Mouse (Mus musculus): Measurements from ENCODE around the gene Fam228a. TPM values are rescaled to one million over a fixed set of nuclear protein-coding genes. Genes with fewer than 3 reads are reported as not detected.
A peak's percentile ranks its signal among the peaks of the same experiment; 100 is the strongest.
"Not testable (repeated sequence)": the region's sequence is repeated elsewhere in the genome, so short reads cannot be mapped to it uniquely, and the experiment has no call there.

Gene Fam228a
- polyA plus RNA-seq, 1 experiment from 2014 or later = 0.98 TPM

GRCm38 (mm10) chr12:4757060-4757459 is 18.8 kb upstream of the Fam228a start:
- Histone ChIP-seq H3K9ac (no peak overlapping the region), H3K4me1 (no peaks in the 10 kb centered on the region), H3K4me2 (no peak overlapping the region), H3K9me3 (no peaks in the 10 kb centered on the region; the same call in 1 of the 2 replicates), H3K27ac (no peak overlapping the region), H3K27me3 (no peaks in the 10 kb centered on the region), H3K4me3 (no peak overlapping the region), H3K36me3 (no peaks in the 10 kb centered on the region)
- 84% methylated on average over 1 of the region's 1 CpGs for WGBS
- ATAC-seq (ENCODE audit: insufficient number of reproducible peaks, insufficient read depth, low FRiP score, low TSS enrichment, low read depth) = no peak

DNA sequence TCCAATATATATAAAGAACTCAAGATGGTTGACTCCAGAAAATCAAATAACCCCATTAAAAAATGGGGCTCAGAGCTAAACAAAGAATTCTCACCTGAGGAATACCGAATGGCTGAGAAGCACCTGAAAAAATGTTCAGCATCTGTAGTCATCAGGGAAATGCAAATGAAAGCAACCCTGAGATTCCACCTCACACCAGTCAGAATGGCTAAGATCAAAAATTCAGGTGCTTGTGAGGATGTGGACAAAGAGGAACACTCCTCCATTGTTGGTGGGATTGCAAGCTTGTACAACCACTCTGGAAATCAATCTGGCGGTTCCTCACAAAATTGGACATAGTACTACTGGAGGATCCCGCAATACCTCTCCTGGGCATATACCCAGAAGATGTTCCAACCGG is 16.2 kb upstream of the Fam228a start:
- not testable (repeated sequence) for H3K36me3 ChIP-seq; H3K27me3 ChIP-seq; H3K9ac ChIP-seq; H3K9me3 ChIP-seq; ATAC-seq (ENCODE audit: insufficient number of reproducible peaks, insufficient read depth, low FRiP score, low TSS enrichment, low read depth); H3K4me1 ChIP-seq; H3K4me3 ChIP-seq; H3K27ac ChIP-seq; H3K4me2 ChIP-seq
- 91% methylated on average over 4 of the region's 4 CpGs for WGBS

DNA sequence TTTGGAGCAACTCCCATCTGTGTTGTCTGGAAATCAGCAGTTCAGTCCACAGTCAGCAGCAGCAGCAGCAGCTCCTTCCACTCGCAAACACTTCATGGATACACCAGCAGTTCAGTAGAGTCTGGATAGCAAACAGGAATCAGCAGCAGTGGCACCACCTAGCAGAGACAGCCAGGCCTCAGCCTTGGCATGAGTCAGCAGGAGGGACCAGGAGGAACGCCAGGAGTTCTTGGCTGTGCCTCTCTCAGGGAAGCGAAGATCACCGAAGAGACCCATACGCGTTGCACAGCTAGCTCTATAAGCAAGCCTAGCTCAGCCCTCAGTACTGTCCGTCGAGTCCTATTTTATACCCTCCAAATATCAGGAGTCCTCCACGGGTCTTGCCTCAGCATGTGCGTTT is 6.3 kb upstream of the Fam228a start:
- Histone ChIP-seq H3K27me3 (no peaks in the 10 kb centered on the region), H3K27ac (no peak overlapping the region), H3K9me3 (no peaks in the 10 kb centered on the region), H3K36me3 (no peaks in the 10 kb centered on the region), H3K4me1 (no peaks in the 10 kb centered on the region), H3K9ac (no peak overlapping the region), H3K4me2 (no peak overlapping the region), H3K4me3 (no peak overlapping the region)
- no peak for ATAC-seq (ENCODE audit: insufficient number of reproducible peaks, insufficient read depth, low FRiP score, low TSS enrichment, low read depth)
- WGBS = 90% methylated on average over 10 of the region's 10 CpGs

DNA sequence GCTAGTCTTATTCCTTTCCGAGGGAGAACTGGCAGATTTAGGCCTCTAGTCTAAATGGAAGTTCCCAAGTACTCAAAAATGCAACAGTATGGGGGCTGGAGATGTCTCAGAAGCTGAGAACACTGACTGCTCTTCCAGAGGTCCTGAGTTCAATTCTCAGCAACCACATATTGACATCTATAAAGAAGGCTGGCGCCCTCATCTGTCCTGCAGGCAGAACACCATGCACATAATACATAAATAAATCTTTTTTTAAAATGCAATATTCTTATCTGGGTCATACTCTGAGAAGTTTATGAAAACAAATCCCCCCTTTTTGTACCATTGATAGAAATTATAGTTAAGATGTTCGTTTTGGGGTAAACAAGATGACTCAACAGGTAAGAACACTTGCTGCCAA is 4.0 kb upstream of the Fam228a start:
- Histone ChIP-seq H3K27ac (no peak overlapping the region), H3K9me3 (no peaks in the 10 kb centered on the region), H3K4me1 (no peaks in the 10 kb centered on the region), H3K4me3 (no peak overlapping the region), H3K27me3 (no peaks in the 10 kb centered on the region), H3K4me2 (no peak overlapping the region), H3K36me3 (no peaks in the 10 kb centered on the region), H3K9ac (no peak overlapping the region)
- no peak for ATAC-seq (ENCODE audit: insufficient number of reproducible peaks, insufficient read depth, low FRiP score, low TSS enrichment, low read depth)
- 85% methylated on average over 3 of the region's 3 CpGs for WGBS

DNA sequence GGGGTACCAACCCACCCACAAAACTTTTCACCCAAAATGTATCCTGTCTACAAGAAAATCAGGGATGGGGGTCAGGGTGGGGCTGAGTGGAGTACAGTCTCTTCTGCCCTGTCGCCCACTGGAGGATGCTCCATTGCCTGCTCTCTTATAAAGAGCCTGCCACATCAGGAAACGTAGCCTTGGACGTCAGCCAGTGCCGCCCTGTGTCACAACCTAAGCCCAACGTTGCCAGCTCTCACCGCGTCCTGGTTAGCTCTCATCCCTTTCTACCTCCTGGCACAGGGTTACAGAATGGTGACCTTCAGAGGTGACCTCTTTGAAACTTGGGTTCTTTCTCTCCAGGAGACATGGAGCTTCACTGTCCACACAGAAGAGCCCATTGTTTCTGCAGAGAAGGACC is 2.6 kb upstream of the Fam228a start:
- no peaks in the 10 kb centered on the region for H3K36me3 ChIP-seq
- no peak overlapping the region for H3K4me2 ChIP-seq
- ATAC-seq (ENCODE audit: insufficient number of reproducible peaks, insufficient read depth, low FRiP score, low TSS enrichment, low read depth) = no peak
- WGBS = 66% methylated on average over 7 of the region's 7 CpGs
- no peak overlapping the region for H3K9ac ChIP-seq
- H3K4me3 ChIP-seq = no peak overlapping the region
- H3K27me3 ChIP-seq = no peaks in the 10 kb centered on the region
- H3K27ac ChIP-seq = no peak overlapping the region
- no peaks in the 10 kb centered on the region for H3K9me3 ChIP-seq
- no peaks in the 10 kb centered on the region for H3K4me1 ChIP-seq

DNA sequence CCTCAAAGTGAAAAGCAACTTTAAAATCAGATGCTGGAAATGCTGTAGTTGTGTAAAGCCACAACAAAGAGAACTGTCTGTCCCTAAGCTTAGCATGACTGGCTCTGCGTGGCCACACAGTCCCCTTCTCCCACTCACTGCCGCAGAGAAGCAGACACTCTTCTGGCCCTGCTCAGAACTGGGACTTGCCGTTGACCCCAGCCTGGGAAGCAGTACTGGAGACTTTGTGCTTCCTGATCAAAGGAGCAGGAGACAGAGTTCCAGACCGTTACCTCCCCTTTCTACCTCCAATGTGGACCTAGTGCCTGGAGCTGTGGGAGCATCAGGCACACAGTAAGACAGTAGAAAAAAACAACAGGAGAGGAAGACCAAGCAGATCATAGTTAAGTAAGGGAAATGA is 5.9 kb downstream of the Fam228a start:
- Histone ChIP-seq H3K27ac (no peak overlapping the region), H3K36me3 (no peaks in the 10 kb centered on the region), H3K27me3 (no peaks in the 10 kb centered on the region), H3K4me2 (no peak overlapping the region), H3K9me3 (no peaks in the 10 kb centered on the region), H3K9ac (no peak overlapping the region), H3K4me3 (no peak overlapping the region), H3K4me1 (no peaks in the 10 kb centered on the region)
- 48% methylated on average over 4 of the region's 4 CpGs for WGBS
- no peak for ATAC-seq (ENCODE audit: insufficient number of reproducible peaks, insufficient read depth, low FRiP score, low TSS enrichment, low read depth)

DNA sequence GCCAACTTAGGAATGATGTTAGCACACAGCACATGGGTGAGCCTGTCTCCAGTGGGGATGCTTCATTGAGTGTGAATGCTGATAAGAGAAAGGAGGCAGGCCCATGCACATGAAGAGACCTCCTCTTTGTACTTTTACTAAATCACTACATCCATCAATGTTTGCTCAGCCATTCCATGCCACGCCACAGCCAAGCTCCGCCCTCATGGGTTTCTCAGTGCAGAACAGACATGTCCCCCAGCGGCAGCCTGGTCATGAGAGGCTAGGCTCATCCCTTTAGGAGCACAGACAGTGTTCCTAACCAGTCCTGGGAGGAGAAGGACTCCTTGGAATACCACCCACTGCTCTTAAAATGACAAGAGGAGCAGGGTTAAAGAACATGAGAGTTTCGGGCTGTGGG is 6.6 kb downstream of the Fam228a start:
- Histone ChIP-seq H3K4me1 (no peaks in the 10 kb centered on the region), H3K27me3 (no peaks in the 10 kb centered on the region), H3K36me3 (no peaks in the 10 kb centered on the region), H3K27ac (no peak overlapping the region), H3K9ac (no peak overlapping the region), H3K9me3 (no peaks in the 10 kb centered on the region), H3K4me3 (no peak overlapping the region), H3K4me2 (no peak overlapping the region)
- no peak for ATAC-seq (ENCODE audit: insufficient number of reproducible peaks, insufficient read depth, low FRiP score, low TSS enrichment, low read depth)
- 73% methylated on average over 4 of the region's 4 CpGs for WGBS

GRCm38 (mm10) chr12:4729165-4729564 is 9.1 kb downstream of the Fam228a start:
- no peaks in the 10 kb centered on the region for H3K36me3 ChIP-seq

DNA sequence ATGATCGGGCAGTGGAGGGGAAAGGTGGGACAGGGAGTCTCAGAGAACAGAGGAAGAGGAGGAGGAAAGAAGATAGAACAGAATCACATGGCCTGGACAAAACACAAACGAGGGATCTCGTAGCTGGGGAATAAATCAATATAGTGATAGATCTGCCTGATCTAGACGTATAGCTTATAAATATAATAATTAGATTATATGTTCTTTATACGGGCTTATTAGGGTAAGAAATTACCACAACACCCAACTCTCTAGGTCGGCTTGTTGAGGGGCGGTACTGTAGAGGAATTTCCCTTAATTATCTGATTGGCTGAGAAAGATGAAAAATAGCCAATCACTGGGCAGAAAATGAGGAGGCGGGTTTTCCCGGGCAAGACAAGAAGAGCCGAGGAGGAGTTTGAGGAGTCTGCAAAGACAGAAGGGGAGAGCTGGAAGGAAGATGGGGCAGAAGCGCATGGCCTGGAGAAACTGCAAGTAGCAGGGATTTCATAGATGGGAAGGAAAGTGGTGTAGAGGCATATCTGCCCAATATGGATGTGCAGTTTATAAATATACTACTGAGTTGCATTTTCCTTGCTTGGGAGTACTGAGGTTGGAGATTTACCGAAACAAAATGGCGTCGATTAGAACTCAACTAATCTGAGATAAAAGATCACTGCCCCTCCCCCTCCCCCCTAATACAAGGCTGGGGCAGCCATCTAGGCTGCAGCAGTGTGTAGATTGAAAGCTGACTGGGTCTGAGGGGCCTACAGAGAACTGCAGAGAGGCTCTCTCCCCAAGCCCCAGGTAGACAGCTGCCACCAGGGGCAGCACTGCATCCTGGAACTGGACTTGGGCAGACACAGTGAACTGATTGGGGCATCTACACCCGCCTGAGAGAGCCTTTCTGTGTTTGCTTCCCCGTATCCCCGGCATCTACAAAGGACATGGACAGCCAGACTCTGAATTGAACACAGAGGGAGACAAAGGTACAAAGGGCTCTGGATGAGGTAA is 18.2 kb downstream of the Fam228a start:
- Histone ChIP-seq H3K9me3 (no peaks in the 10 kb centered on the region), H3K4me1 (peaks cover 7% of the 10 kb centered on the region), H3K4me2 (no peak overlapping the region), H3K4me3 (no peak overlapping the region), H3K9ac (no peak overlapping the region), H3K27me3 (no peaks in the 10 kb centered on the region), H3K36me3 (peaks cover 8% of the 10 kb centered on the region; the same call in 1 of the 2 replicates), H3K27ac (no peak overlapping the region)
- WGBS = 73% methylated on average over 17 of the region's 17 CpGs
- no peak for ATAC-seq (ENCODE audit: insufficient number of reproducible peaks, insufficient read depth, low FRiP score, low TSS enrichment, low read depth)

More at GRCm38 (mm10) chr12:4729165-4729564, 9.1 kb downstream of the Fam228a start:
- H3K27me3 ChIP-seq = no peaks in the 10 kb centered on the region
- no peak overlapping the region for H3K4me2 ChIP-seq
- 89% methylated on average over 3 of the region's 3 CpGs for WGBS
- no peak for ATAC-seq (ENCODE audit: insufficient number of reproducible peaks, insufficient read depth, low FRiP score, low TSS enrichment, low read depth)
- H3K27ac ChIP-seq = no peak overlapping the region
- H3K9ac ChIP-seq = no peak overlapping the region
- H3K4me3 ChIP-seq = no peak overlapping the region
- H3K4me1 ChIP-seq = no peaks in the 10 kb centered on the region
- no peaks in the 10 kb centered on the region for H3K9me3 ChIP-seq

DNA sequence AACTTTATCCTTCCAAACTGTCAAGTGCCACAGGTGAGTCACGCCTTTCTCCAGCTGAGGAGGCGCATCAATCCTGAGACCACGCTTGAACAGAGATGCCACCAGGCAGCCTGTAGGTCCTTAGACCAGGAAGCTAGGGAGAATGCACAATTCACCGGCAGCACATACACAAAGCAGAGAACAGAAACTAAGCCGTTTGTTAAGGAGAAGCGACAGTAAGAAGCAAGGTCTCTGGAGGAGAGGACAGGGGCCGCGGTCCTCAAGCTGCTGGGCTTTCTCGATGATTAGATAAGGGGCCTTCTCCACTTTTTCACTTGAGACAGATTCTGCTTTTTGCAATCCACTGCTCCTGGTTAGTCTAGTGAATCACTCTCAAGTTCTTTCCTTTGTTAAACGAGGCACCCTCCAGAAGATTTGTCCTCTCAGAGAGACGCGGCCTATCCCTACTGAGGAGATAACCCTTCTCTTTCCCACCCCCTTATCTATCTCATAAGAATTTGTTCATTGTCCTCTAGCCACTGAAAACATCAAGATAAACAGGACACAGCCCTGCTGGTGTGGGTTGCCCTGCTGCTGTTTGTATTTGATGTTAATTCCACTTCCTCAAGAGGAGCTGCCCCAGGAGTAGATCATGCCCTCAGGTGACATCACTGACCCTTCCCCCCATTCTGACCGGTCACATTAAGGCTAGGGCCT is 19.0 kb downstream of the Fam228a start:
- no peak overlapping the region for H3K4me2 ChIP-seq

GRCm38 (mm10) chr12:4717417-4717816 is 20.8 kb downstream of the Fam228a start:
- ATAC-seq (ENCODE audit: insufficient number of reproducible peaks, insufficient read depth, low FRiP score, low TSS enrichment, low read depth) = no peak
- WGBS = 16% methylated on average over 7 of the region's 7 CpGs
- H3K4me2 ChIP-seq = peak overlapping the region; percentile 30
- H3K9ac ChIP-seq = no peak overlapping the region
- H3K4me1 ChIP-seq = peaks cover 7% of the 10 kb centered on the region
- peaks cover 24% of the 10 kb centered on the region for H3K36me3 ChIP-seq
- no peaks in the 10 kb centered on the region for H3K9me3 ChIP-seq
- no peak overlapping the region for H3K4me3 ChIP-seq
- no peak overlapping the region for H3K27ac ChIP-seq
- no peaks in the 10 kb centered on the region for H3K27me3 ChIP-seq

More for the DNA sequence above, 19.0 kb downstream of the Fam228a start:
- no peak overlapping the region for H3K9ac ChIP-seq
- H3K9me3 ChIP-seq = no peaks in the 10 kb centered on the region
- peaks cover 13% of the 10 kb centered on the region for H3K36me3 ChIP-seq
- no peak overlapping the region for H3K4me3 ChIP-seq
- H3K4me1 ChIP-seq = peaks cover 7% of the 10 kb centered on the region
- H3K27me3 ChIP-seq = no peaks in the 10 kb centered on the region
- WGBS = 71% methylated on average over 13 of the region's 13 CpGs
- no peak for ATAC-seq (ENCODE audit: insufficient number of reproducible peaks, insufficient read depth, low FRiP score, low TSS enrichment, low read depth)
- H3K27ac ChIP-seq = no peak overlapping the region

- Histone ChIP-seq H3K9me3 (no peaks in the 10 kb centered on the region), H3K4me3 (no peak overlapping the region), H3K4me1 (peaks cover 7% of the 10 kb centered on the region), H3K27me3 (no peaks in the 10 kb centered on the region), H3K27ac (no peak overlapping the region), H3K36me3 (peaks cover 39% of the 10 kb centered on the region), H3K9ac (no peak overlapping the region), H3K4me2 (no peak overlapping the region)
- ATAC-seq (ENCODE audit: insufficient number of reproducible peaks, insufficient read depth, low FRiP score, low TSS enrichment, low read depth) = no peak
- WGBS = 80% methylated on average over 10 of the region's 10 CpGs
These were observed 22.6 kb downstream of the Fam228a start for GRCm38 (mm10) chr12:4715606-4716005.
